23 mouse cellular contexts compared by ENCODE assay signal in genomic region chr4:96722301-96722700, GRCm38 (mm10). TPM values are rescaled to one million over a fixed set of nuclear protein-coding genes. Genes with fewer than 3 reads are reported as not detected.
"Had no signal": no experiment of that assay in that cellular context is flagged by ENCODE, and none has a peak within 500 bp of the region (broad histone marks: within the 10 kb centered on the region; RNA-seq: fewer than 3 reads in every experiment).

No protein-coding gene starts in this region.

- H3K4me1 ChIP-seq: neural tube, embryonic 15.5 days; stomach, embryonic 15.5 days had no signal

- H3K9me3 ChIP-seq: neural tube, embryonic 13.5 days; neural tube, embryonic 15.5 days; stomach, embryonic 15.5 days had no signal

- H3K9ac ChIP-seq: neural tube, embryonic 13.5 days; neural tube, embryonic 15.5 days; stomach, embryonic 15.5 days had no signal

- H3K4me3 ChIP-seq: neural tube, embryonic 13.5 days; neural tube, embryonic 15.5 days; stomach, embryonic 15.5 days had no signal

- H3K36me3 ChIP-seq: neural tube, embryonic 13.5 days; neural tube, embryonic 15.5 days; stomach, embryonic 15.5 days had no signal

- H3K27ac ChIP-seq: neural tube, embryonic 13.5 days; neural tube, embryonic 15.5 days; stomach, embryonic 15.5 days; stomach, postnatal 0 days had no signal

- DNase-seq: retina, postnatal 1 day; right cerebral cortex, adult 18-20 months; right cerebral cortex, postnatal 14 days; right cerebral cortex, postnatal 25 days; right cerebral cortex, postnatal 4 days; spleen, adult 18-20 months; thymus, adult 18-20 months; thymus, adult 2 months; thymus, postnatal 14 days; thymus, postnatal 25 days; thymus, postnatal 36 days; thymus, postnatal 4 days had no signal

- H3K4me2 ChIP-seq: neural tube, embryonic 13.5 days; neural tube, embryonic 15.5 days; stomach, embryonic 15.5 days had no signal

- H3K27me3 ChIP-seq: neural tube, embryonic 13.5 days; neural tube, embryonic 15.5 days; stomach, embryonic 15.5 days had no signal

RNA-seq across cellular contexts. Expression of gene Cyp2j5, which starts 58.3 kb away (rescaled TPM):
- polyA plus RNA-seq: neural tube, embryonic 13.5 days; neural tube, embryonic 14.5 days; neural tube, embryonic 15.5 days; small intestine, adult 2 months; spleen, adult 2 months; stomach, embryonic 14.5 days; stomach, embryonic 15.5 days; testis, adult 2 months; thymus, postnatal 0 days; urinary bladder, adult 2 months had no signal
